Mouse (Mus musculus) MEL (cell line): ENCODE measurements around the gene Col8a2. TPM values are rescaled to one million over a fixed set of nuclear protein-coding genes. Genes with fewer than 3 reads are reported as not detected.

Source experiments
- DNase-seq: peaks from one replicate; pipeline ENCODE4 v3.0.0; 2011; ENCODE audit warnings: low read depth, low spot score
- H3K27ac ChIP-seq: 2 replicates; pipeline ENCODE4 v1.5.1; 2012; ENCODE audit warnings: low read depth, mild to moderate bottlenecking, control low read depth, low read length, moderate library complexity; ENCODE audit not compliant: control insufficient read depth
- H3K27me3 ChIP-seq, 2 experiments: fragments of 150-350 bp in 1 of 2; sonication (generic) in 1 of 2; 2 replicates each; pipeline ENCODE4 v1.6.1; 2012; ENCODE audit warnings: low read length in 2 of 2, mild to moderate bottlenecking in 2 of 2, improper control_type of control experiment in 1 of 2, moderate library complexity in 1 of 2; ENCODE audit not compliant: insufficient read depth in 2 of 2, control insufficient read depth in 1 of 2
- H3K36me3 ChIP-seq, 2 experiments: 2 replicates each; pipeline ENCODE4 v1.6.1; 2012 to 2014; ENCODE audit warnings: low read length in 2 of 2, improper control_type of control experiment in 1 of 2, inconsistent platforms in 1 of 2, mild to moderate bottlenecking in 1 of 2; ENCODE audit not compliant: insufficient read depth in 2 of 2, control insufficient read depth in 1 of 2
- H3K4me1 ChIP-seq, 2 experiments: fragments of 150-350 bp in 1 of 2; sonication (generic) in 1 of 2; 2 replicates each; pipeline ENCODE4 v1.6.1; 2012; ENCODE audit warnings: low read length in 2 of 2, improper control_type of control experiment in 1 of 2, mild to moderate bottlenecking in 1 of 2; ENCODE audit not compliant: insufficient read depth in 2 of 2, control insufficient read depth in 1 of 2
- H3K4me3 ChIP-seq, 2 experiments: fragments of 150-350 bp in 1 of 2; sonication (generic) in 1 of 2; 2 replicates each; pipeline ENCODE4 v1.5.1; 2012; ENCODE audit warnings: low read depth in 2 of 2, low read length in 2 of 2, mild to moderate bottlenecking in 2 of 2, moderate library complexity in 2 of 2, control low read depth in 1 of 2, improper control_type of control experiment in 1 of 2; ENCODE audit not compliant: control insufficient read depth in 1 of 2, insufficient read depth in 1 of 2
- H3K79me2 ChIP-seq: 2 replicates; pipeline ENCODE4 v1.6.1; 2012; ENCODE audit warnings: mild to moderate bottlenecking, low read length, moderate library complexity; ENCODE audit not compliant: control insufficient read depth, poor library complexity, insufficient read depth
- H3K9ac ChIP-seq: 2 replicates; pipeline ENCODE4 v1.6.1; 2012; ENCODE audit warnings: low read depth, mild to moderate bottlenecking, control low read depth, low read length, moderate library complexity; ENCODE audit not compliant: control insufficient read depth, poor library complexity, severe bottlenecking
- H3K9me3 ChIP-seq: fragments of 150-350 bp; sonication (generic); replicated peaks from 2 replicates; pipeline ENCODE4 v1.6.1; 2012; ENCODE audit warnings: mild to moderate bottlenecking, low read length, improper control_type of control experiment, moderate library complexity; ENCODE audit not compliant: insufficient read depth
- BHLHE40 ChIP-seq: IDR thresholded peaks from 2 replicates; pipeline ENCODE4 v1.6.1; 2012; ENCODE audit warnings: low read depth, mild to moderate bottlenecking, inconsistent platforms, low read length, improper control_type of control experiment, borderline replicate concordance
- ELF1 ChIP-seq: IDR thresholded peaks from 2 replicates; pipeline ENCODE4 v1.6.1; 2014; ENCODE audit warnings: low read depth, mild to moderate bottlenecking, inconsistent platforms, low read length, improper control_type of control experiment, moderate library complexity
- GABPA ChIP-seq: IDR thresholded peaks from 2 replicates; pipeline ENCODE4 v1.6.1; 2012; ENCODE audit warnings: low read depth, mild to moderate bottlenecking, inconsistent platforms, low read length, improper control_type of control experiment, moderate library complexity
- JUND ChIP-seq: IDR thresholded peaks from 2 replicates; pipeline ENCODE4 v1.6.1; 2011; ENCODE audit warnings: low read depth, mild to moderate bottlenecking, improper control_type of control experiment, low read length
- MAX ChIP-seq: IDR thresholded peaks from 2 replicates; pipeline ENCODE4 v1.6.1; 2011; ENCODE audit warnings: low read length, improper control_type of control experiment
- MAZ ChIP-seq: IDR thresholded peaks from 2 replicates; pipeline ENCODE4 v1.6.1; 2012; ENCODE audit warnings: low read depth, mild to moderate bottlenecking, inconsistent platforms, low read length, improper control_type of control experiment
- POLR2AphosphoS5 ChIP-seq: IDR thresholded peaks from 2 replicates; pipeline ENCODE4 v1.6.1; 2012; ENCODE audit warnings: low read depth, borderline replicate concordance, mild to moderate bottlenecking, inconsistent platforms, low read length, moderate library complexity, mixed read lengths
- TCF12 ChIP-seq: IDR thresholded peaks from 2 replicates; pipeline ENCODE4 v1.6.1; 2014; ENCODE audit warnings: low read depth, mild to moderate bottlenecking, inconsistent platforms, low read length, improper control_type of control experiment, moderate library complexity
- ZMIZ1 ChIP-seq: IDR thresholded peaks from 2 replicates; pipeline ENCODE4 v1.6.1; 2012; ENCODE audit warnings: low read depth, mild to moderate bottlenecking, inconsistent platforms, low read length, improper control_type of control experiment, moderate library complexity
- polyA plus RNA-seq, 2 experiments: library from polyadenylated mRNA; stranded (reverse) in 1 of 2; unstranded in 1 of 2; fragments of >175 nt in 1 of 2; fragments of >200 nt in 1 of 2; gene quantifications; 2 replicates each; pipeline versions ENCODE4 v1.2.1 to v1.2.4; 2012; ENCODE audit warnings: low replicate concordance in 2 of 2, low read depth in 1 of 2; ENCODE audit not compliant: insufficient read length in 2 of 2, insufficient read depth in 1 of 2, missing spikeins in 1 of 2
- total RNA-seq: library from RNA; depleted of rRNA; stranded (reverse); fragments of 300-350 nt; gene quantifications from 2 replicates; pipeline ENCODE4 v1.2.3, GENCODE M21; 2012

Col8a2 gene
- total and polyA plus RNA-seq, 3 experiments = not detected

DNA sequence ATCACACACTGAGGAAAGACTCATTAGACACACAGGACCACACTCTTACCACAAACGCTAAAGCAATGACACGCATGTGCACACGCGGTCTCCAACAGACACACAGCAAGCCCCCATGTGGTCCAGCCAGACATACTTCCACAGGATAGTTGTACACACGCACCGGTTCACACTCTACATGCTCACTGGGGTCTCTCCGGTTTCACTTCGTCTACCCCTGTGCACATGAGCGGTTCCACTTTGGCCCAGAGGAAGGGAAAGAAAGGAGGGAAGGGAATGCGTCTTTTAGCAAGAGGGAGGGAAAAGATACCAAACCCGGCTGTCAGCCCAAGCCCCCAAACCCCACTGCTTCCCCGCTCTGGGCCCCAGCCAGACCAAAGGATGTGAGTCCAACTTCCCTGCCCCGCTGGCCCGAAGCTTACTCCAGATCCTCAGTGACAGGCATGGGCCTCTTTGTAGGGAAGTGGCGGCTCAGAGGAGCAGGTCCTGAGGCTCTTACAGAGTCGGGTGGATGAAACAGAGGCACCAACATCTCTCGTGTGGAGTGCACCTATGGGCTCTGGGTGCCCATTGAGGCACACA, 1.6 kb downstream of the Col8a2 start:
- no peak overlapping the region for H3K27ac ChIP-seq
- no peak overlapping the region for H3K9ac ChIP-seq
- no peak overlapping the region for H3K4me3 ChIP-seq
- H3K36me3 ChIP-seq = no peaks in the 10 kb centered on the region; a peak in 1 of 4 replicates
- no peaks in the 10 kb centered on the region for H3K9me3 ChIP-seq
- DNase-seq = no peak
- H3K4me1 ChIP-seq = peaks cover 0 to 6% of the 10 kb centered on the region in 2 experiments; a peak in 3 of 4 replicates
- 0 out of 4 replicates have a peak, but pooled peaks cover 0 to 2% of the 10 kb centered on the region in 2 experiments for H3K27me3 ChIP-seq
- no peaks in the 10 kb centered on the region for H3K79me2 ChIP-seq
- TF ChIP-seq ZMIZ1 = no peak
- no peak for TF ChIP-seq MAZ
- no peak for TF ChIP-seq TCF12
- no peak for TF ChIP-seq JUND

DNA sequence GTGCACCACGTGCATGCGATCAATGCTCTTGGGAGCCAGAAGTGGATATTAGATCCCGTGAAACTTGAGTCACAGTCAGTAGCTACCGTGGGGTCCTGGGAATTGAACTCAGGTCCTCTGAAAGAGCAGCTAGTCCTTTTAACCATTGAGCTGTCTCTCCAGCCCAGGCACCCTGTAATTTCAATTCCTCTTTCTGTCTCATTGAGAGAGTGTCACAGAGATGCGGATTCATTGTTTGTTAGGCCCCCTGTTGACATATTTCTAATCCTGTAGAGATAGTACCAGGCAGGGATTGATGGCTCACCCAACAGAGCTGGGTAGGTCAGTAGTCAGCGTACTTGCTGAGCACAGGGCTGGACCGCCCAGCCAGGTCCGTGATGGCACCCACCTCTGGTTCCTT, 3.7 kb downstream of the Col8a2 start:
- Histone ChIP-seq H3K79me2 (no peaks in the 10 kb centered on the region), H3K36me3 (no peaks in the 10 kb centered on the region), H3K4me1 (no peaks in the 10 kb centered on the region), H3K9me3 (no peaks in the 10 kb centered on the region), H3K4me3 (no peak overlapping the region), H3K27ac (no peak overlapping the region), H3K9ac (no peak overlapping the region), H3K27me3 (0 out of 4 replicates have a peak, but pooled peaks cover 0 to 2% of the 10 kb centered on the region in 2 experiments)
- TF ChIP-seq MAX = no peak
- no peak for TF ChIP-seq BHLHE40
- TF ChIP-seq POLR2AphosphoS5 = no peak
- no peak for TF ChIP-seq GABPA
- TF ChIP-seq ELF1 = no peak
- no peak for TF ChIP-seq MAZ
- DNase-seq = no peak

DNA sequence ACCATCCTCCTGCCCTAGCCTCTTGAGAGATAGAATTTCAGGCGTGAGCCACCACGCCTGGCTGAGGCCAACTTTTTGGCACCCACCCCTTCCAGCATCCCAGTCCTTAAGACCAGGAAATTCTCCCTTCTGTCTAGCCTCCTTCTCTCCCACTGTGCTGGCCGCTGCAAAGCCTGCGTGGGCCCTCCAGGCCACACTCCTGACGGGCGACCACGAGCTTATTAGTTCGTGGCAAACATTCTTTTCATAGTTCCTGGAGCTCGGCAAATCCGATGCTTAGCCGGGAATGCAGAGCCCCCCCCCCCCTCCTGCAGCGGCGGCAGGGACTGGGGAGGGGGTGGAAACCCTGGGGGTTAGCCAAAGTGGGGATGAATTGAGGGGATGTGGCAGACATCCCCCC, 4.6 kb downstream of the Col8a2 start:
- Histone ChIP-seq H3K79me2 (no peaks in the 10 kb centered on the region), H3K36me3 (no peaks in the 10 kb centered on the region), H3K27ac (no peak overlapping the region), H3K4me1 (no peaks in the 10 kb centered on the region), H3K9ac (no peak overlapping the region), H3K4me3 (no peak overlapping the region), H3K9me3 (no peaks in the 10 kb centered on the region), H3K27me3 (0 out of 4 replicates have a peak, but pooled peaks cover 0 to 2% of the 10 kb centered on the region in 2 experiments)
- no peak for DNase-seq
- no peak for TF ChIP-seq JUND
- TF ChIP-seq GABPA = no peak
